Mouse (Mus musculus): ENCODE measurements around the gene Ddx50. TPM values are rescaled to one million over a fixed set of nuclear protein-coding genes. Genes with fewer than 3 reads are reported as not detected.

Ddx50 gene
- total and polyA plus RNA-seq, 3 experiments = 51.8 to 71.5 TPM; not detected in 1

GRCm38 (mm10) chr10:62651961-62652360 lies 943 bp upstream of the Ddx50 start:
- Histone ChIP-seq H3K36me3 (ENCODE audit: control insufficient read depth in 1 of 2, insufficient read depth in 2 of 2, low read length in 2 of 2) (peaks cover 1 to 24% of the 10 kb centered on the region in 2 experiments; a peak in 3 of 4 replicates), H3K4me1 (ENCODE audit: control insufficient read depth in 1 of 2, insufficient read depth in 2 of 2, low read length in 2 of 2) (peaks cover 8% of the 10 kb centered on the region in 2 experiments), H3K4me3 (ENCODE audit: control insufficient read depth in 1 of 2, insufficient read depth in 1 of 2, low read depth in 2 of 2, low read length in 2 of 2) (peak overlapping the region; percentile 80), H3K79me2 (ENCODE audit: control insufficient read depth, insufficient read depth, low read length, poor library complexity) (peaks cover 26% of the 10 kb centered on the region), H3K9me3 (replicated peaks; ENCODE audit: insufficient read depth, low read length) (no peaks in the 10 kb centered on the region), H3K27me3 (ENCODE audit: control insufficient read depth in 1 of 2, insufficient read depth in 2 of 2, low read length in 2 of 2) (no peaks in the 10 kb centered on the region; a peak in 2 of 4 replicates), H3K27ac (ENCODE audit: control insufficient read depth, low read depth, low read length) (peak overlapping the region; percentile 74), H3K9ac (ENCODE audit: control insufficient read depth, low read depth, low read length, poor library complexity, severe bottlenecking) (peak overlapping the region; percentile 93)
- DNase-seq (ENCODE audit: low read depth, low spot score) = no peak
- TF ChIP-seq ZC3H11A (IDR thresholded peaks at IDR 0.05; ENCODE audit: low read depth, low read length) (no peak), POLR2AphosphoS5 (IDR thresholded peaks at IDR 0.05; ENCODE audit: borderline replicate concordance, low read depth, low read length) (no peak), JUND (IDR thresholded peaks at IDR 0.05; ENCODE audit: low read depth, low read length) (no peak), NELFE (IDR thresholded peaks at IDR 0.05; ENCODE audit: low read depth, low read length) (no peak), USF1 (IDR thresholded peaks at IDR 0.05; ENCODE audit: low read depth, low read length) (no peak), POLR2AphosphoS2 (IDR thresholded peaks at IDR 0.05; ENCODE audit: low read length) (no peak), TCF12 (IDR thresholded peaks at IDR 0.05; ENCODE audit: low read depth, low read length) (no peak), SIN3A (IDR thresholded peaks at IDR 0.05; ENCODE audit: low read length) (no peak), EP300 (IDR thresholded peaks at IDR 0.05; ENCODE audit: low read depth in 1 of 2, low read length in 2 of 2) (no peak), CHD2 (IDR thresholded peaks at IDR 0.05; ENCODE audit: low read length) (no peak), MYC (IDR thresholded peaks at IDR 0.05; ENCODE audit: low read depth, low read length) (no peak), USF2 (IDR thresholded peaks at IDR 0.05; ENCODE audit: borderline replicate concordance in 1 of 2, insufficient read depth in 1 of 2, low read depth in 1 of 2, low read length in 2 of 2) (no peak)

DNA sequence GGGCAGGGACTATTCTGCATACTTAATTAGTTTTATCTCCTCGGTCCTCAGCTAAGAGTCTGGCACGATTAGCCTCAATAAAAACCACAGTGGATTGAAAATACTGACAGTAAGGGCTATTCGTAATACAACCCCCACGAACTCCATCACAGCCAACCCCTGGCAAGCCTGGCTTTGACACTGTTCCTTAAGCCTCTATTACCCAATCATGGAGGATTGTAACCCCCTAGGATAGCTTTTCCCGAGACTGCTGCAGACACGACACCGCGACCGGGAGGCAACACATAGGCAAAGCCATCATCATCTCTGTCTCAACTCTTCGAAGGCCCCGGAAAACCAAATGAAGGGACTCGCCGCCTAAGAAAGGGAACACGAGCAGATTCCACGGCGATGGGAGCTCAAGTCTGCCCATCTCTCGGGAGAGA lies 648 bp downstream of the Ddx50 start:
- Histone ChIP-seq H3K9ac (ENCODE audit: control insufficient read depth, low read depth, low read length, poor library complexity, severe bottlenecking) (peak overlapping the region; percentile 93), H3K36me3 (ENCODE audit: control insufficient read depth in 1 of 2, insufficient read depth in 2 of 2, low read length in 2 of 2) (peaks cover 7 to 28% of the 10 kb centered on the region in 2 experiments), H3K27ac (ENCODE audit: control insufficient read depth, low read depth, low read length) (peak overlapping the region; percentile 83), H3K79me2 (ENCODE audit: control insufficient read depth, insufficient read depth, low read length, poor library complexity) (peaks cover 31% of the 10 kb centered on the region), H3K4me3 (ENCODE audit: control insufficient read depth in 1 of 2, insufficient read depth in 1 of 2, low read depth in 2 of 2, low read length in 2 of 2) (peak overlapping the region; percentile 80 to 88), H3K9me3 (replicated peaks; ENCODE audit: insufficient read depth, low read length) (no peaks in the 10 kb centered on the region), H3K27me3 (ENCODE audit: control insufficient read depth in 1 of 2, insufficient read depth in 2 of 2, low read length in 2 of 2) (no peaks in the 10 kb centered on the region), H3K4me1 (ENCODE audit: control insufficient read depth in 1 of 2, insufficient read depth in 2 of 2, low read length in 2 of 2) (peaks cover 8% of the 10 kb centered on the region in 2 experiments)
- TF ChIP-seq EP300 (IDR thresholded peaks at IDR 0.05; ENCODE audit: low read depth in 1 of 2, low read length in 2 of 2) (peak; percentile 46 to 48; a peak in 2 of 4 replicates), GATA1 (IDR thresholded peaks at IDR 0.05; ENCODE audit: low read depth, low read length) (peak; percentile 54), MYB (IDR thresholded peaks at IDR 0.05; ENCODE audit: low read depth, low read length) (no peak), BHLHE40 (IDR thresholded peaks at IDR 0.05; ENCODE audit: borderline replicate concordance, low read depth, low read length) (peak; percentile 40; the same call in 1 of the 2 replicates), NRF1 (IDR thresholded peaks at IDR 0.05; ENCODE audit: insufficient read depth, low read depth, low read length, poor library complexity, severe bottlenecking) (no peak), TBP (IDR thresholded peaks at IDR 0.05; ENCODE audit: low read depth, low read length) (peak; percentile 60), MAX (IDR thresholded peaks at IDR 0.05; ENCODE audit: low read length) (0 out of 2 replicates have a peak, but pooled peaks have one; percentile 20), RCOR1 (IDR thresholded peaks at IDR 0.05; ENCODE audit: low read depth, low read length) (no peak), SIN3A (IDR thresholded peaks at IDR 0.05; ENCODE audit: low read length) (peak; percentile 73), POLR2A (IDR thresholded peaks at IDR 0.05; ENCODE audit: control insufficient read depth in 1 of 2, insufficient read depth in 1 of 2, low read depth in 1 of 2, low read length in 2 of 2, poor library complexity in 1 of 2) (no peak), UBTF (IDR thresholded peaks at IDR 0.05; ENCODE audit: borderline replicate concordance, insufficient read depth, low read depth, low read length) (no peak), HCFC1 (IDR thresholded peaks at IDR 0.05; ENCODE audit: low read depth, low read length) (no peak; the same call in 1 of the 2 replicates), TCF12 (IDR thresholded peaks at IDR 0.05; ENCODE audit: low read depth, low read length) (peak; percentile 49), MYC (IDR thresholded peaks at IDR 0.05; ENCODE audit: low read depth, low read length) (0 out of 2 replicates have a peak, but pooled peaks have one; percentile 13), ETS1 (IDR thresholded peaks at IDR 0.05; ENCODE audit: low read depth, low read length) (peak; percentile 62; the same call in 1 of the 2 replicates), ZKSCAN1 (IDR thresholded peaks at IDR 0.05; ENCODE audit: low read depth, low read length) (no peak), USF2 (IDR thresholded peaks at IDR 0.05; ENCODE audit: borderline replicate concordance in 1 of 2, insufficient read depth in 1 of 2, low read depth in 1 of 2, low read length in 2 of 2) (no peak)
- peak; percentile 70 for DNase-seq (ENCODE audit: low read depth, low spot score)
